Mouse (Mus musculus) leukemia stem cell, adult 10-12 weeks (primary cell): ENCODE results near the gene Zfp780b. TPM values are rescaled to one million over a fixed set of nuclear protein-coding genes. Genes with fewer than 3 reads are reported as not detected.

Experiments
- polyA plus RNA-seq: library from polyadenylated mRNA; stranded (reverse); fragments of >175 nt; gene quantifications from 2 replicates; pipeline ENCODE4 v1.2.3, GENCODE M21; 2012; ENCODE audit warnings: low replicate concordance

The Zfp780b gene
- polyA plus RNA-seq = 0.08 and 0.44 TPM in 2 replicates

DNA sequence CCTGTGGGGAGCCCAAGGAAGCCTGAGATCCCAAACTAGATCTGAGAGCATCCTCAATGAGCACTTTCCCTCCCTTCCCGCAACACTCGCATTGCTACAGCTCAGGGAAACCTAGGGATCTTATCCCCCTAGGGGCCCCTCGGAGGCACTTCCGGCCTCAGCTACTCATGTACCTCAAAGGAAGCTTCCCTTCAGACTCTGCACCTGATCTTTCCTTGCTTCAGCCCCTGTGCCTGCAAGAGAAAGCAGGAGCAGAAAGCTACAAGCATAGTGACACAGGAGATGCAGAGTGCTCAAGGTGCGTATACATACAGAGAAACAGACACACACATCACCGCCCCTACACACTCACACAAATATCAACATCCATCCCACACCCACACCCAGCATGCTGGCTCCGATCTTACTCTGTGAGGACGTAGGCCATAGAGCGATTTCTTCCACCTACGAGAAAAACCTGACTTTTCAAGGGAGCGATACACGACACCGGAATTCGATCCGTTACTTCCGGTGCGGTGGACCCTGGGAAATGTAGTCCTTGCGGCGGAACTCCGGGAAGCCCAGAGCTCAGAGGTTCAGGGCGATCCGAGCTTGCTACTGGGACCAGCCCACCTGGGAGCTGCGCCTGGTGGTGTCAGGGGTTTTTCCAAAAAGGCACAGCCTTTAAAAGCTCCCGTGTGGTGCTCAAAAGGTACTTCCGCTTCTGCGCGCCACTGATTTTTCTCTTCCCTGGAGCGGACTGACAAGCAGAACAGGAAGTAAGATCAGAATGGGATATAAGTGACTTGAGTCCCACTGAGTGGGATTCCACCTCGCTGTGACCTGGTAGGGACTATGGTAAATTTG lies at the start of gene Zfp780b:
Zfp780b (minus strand) TSS at position 489 of the 846 bp plus-strand sequence.

DNA sequence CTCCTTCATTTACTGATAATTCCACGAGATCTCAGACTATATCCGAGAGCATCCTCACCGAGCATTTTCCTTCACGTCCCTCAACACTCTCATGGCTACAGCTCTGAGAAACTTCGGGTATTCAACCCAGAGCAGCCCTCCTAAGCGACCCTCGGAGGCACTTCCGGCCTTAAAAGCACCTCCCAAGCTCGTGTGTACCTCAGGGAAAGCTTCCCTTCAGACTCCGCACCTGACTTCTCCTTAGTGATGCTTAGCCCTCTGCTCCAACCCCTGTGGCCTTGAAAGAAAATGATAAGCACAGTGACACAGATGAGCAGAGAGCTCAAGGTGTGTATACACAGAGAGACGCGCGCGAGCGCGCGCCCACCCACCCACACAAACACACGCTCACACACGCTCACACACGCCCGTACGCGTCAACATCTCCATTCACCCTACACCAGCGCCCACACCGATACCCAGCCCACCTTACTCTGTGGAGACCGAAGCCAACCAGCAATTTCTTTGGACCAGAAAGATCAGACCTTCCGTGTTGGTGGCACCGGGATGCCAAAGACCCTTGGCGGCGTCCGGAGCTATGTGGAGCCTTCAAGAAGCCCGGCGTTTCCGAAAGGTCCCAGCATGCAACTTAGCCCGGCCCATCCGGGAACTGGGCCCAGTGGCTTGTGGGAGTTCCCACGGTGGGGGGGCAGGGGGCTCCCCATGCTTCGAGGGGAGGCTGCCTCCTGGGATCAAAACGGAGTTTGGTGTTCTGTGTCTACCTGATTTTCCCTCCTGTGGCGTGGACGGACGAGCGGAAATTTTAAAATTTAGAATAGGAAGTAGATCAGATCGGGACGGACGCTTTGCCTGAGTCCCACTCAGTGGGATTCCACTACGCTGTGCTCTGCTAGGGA lies 34.8 kb upstream of the Zfp780b start, which contains the start of gene Zfp850:
Zfp850 (minus strand) TSS at position 567 of the 896 bp plus-strand sequence.

DNA sequence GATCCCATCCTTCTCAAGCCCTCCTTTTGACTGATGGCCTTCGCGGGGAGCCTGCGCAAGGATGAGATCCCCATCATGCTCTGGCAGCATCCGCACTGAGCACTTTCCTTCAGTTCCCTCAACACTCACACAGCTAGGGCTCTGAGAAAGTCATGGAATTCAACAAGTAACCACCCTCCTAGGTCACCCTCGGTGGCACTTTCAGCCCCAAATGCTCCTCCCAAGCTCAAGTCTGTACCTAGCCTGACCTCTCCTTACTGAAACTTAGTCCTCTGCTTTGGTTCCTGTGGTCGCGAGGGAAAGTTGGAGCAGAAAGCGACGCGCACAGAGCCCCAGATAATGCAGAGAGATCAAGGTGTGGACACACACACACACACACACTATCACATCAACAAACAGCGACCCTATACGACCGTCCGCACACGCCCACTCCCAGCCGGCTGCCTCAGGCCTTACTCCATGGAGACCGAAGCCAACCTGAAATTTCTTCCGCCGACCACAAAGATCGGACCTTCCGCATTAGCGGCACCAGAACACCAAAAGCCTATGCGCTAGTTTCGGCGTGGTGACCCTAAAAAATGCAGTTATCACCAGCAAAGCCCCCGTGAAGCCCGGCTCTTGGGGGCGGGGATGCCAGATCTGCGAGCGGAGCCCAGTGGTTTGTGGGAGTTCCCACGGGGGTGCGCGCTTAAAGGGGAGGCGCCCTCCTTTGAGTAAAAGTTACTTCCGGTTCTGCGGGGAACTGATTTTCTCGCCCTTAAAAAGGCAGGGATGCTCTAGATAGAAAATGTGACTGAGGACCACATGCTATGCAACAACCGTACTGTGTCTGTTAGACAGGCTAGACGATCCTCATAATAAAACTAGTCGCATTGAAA lies 49.9 kb downstream of the Zfp780b start, which contains the start of gene Zfp974:
Zfp974 (minus strand) TSS at position 643 of the 878 bp plus-strand sequence.

Other genes with a start within 250 kb of the Zfp780b start
- gene Zfp60, start 247.8 kb downstream of the Zfp780b start, polyA plus RNA-seq = 0.36 TPM in 1 of 2 replicates, not detected in the other
- 0.09 and 0.35 TPM in 2 replicates for gene Zfp626, start 172.0 kb downstream of the Zfp780b start, polyA plus RNA-seq
- gene Zfp59, start 140.6 kb downstream of the Zfp780b start, polyA plus RNA-seq = 0.15 TPM in 1 of 2 replicates, not detected in the other
- 0.08 and 0.19 TPM in 2 replicates for gene Zfp607a, start 121.6 kb downstream of the Zfp780b start, polyA plus RNA-seq
- 0.05 and 0.07 TPM in 2 replicates for gene Zfp974, start 49.7 kb downstream of the Zfp780b start, polyA plus RNA-seq
- gene Zfp850, start 34.9 kb upstream of the Zfp780b start, polyA plus RNA-seq = 0.07 and 0.24 TPM in 2 replicates
- 42.0 and 101 TPM in 2 replicates for gene Psmc4, start 70.9 kb upstream of the Zfp780b start, polyA plus RNA-seq
- gene Fcgbp, start 92.1 kb upstream of the Zfp780b start, polyA plus RNA-seq = 0.05 TPM in 1 of 2 replicates, not detected in the other
- gene 9530053A07Rik, start 150.3 kb upstream of the Zfp780b start, polyA plus RNA-seq = 0.05 TPM in 1 of 2 replicates, not detected in the other
- 174 and 407 TPM in 2 replicates for gene Fbl, start 190.5 kb upstream of the Zfp780b start, polyA plus RNA-seq
- 77.0 and 127 TPM in 2 replicates for gene Dyrk1b, start 200.3 kb upstream of the Zfp780b start, polyA plus RNA-seq